Mouse (Mus musculus): ENCODE results near the gene Etv3.
A peak's percentile ranks its signal among the peaks of the same experiment; 100 is the strongest.

The Etv3 gene

GRCm38 (mm10) chr3:87556109-87556531 lies 30.9 kb downstream of the Etv3 start:
- DNase-seq (ENCODE audit: low spot score in 2 of 2): no peak

- DNase-seq (ENCODE audit: low spot score in 2 of 2): no peak
These were observed 31.6 kb downstream of the Etv3 start for GRCm38 (mm10) chr3:87556668-87557278.

GRCm38 (mm10) chr3:87560156-87560555 lies 34.9 kb downstream of the Etv3 start:
- no peak for DNase-seq (ENCODE audit: low spot score in 2 of 2)

GRCm38 (mm10) chr3:87561434-87561833 lies 36.2 kb downstream of the Etv3 start:
- no peak for DNase-seq (ENCODE audit: low spot score in 2 of 2)

GRCm38 (mm10) chr3:87562370-87562769 lies 37.2 kb downstream of the Etv3 start:
- peak; percentile 72 to 76 for DNase-seq (ENCODE audit: low spot score in 2 of 2)

GRCm38 (mm10) chr3:87563466-87563865 lies 38.3 kb downstream of the Etv3 start:
- DNase-seq (ENCODE audit: low spot score in 2 of 2): no peak

- DNase-seq (ENCODE audit: low spot score in 2 of 2): no peak
These were observed 40.4 kb downstream of the Etv3 start for GRCm38 (mm10) chr3:87565623-87566022.

- DNase-seq (ENCODE audit: low spot score in 2 of 2): peak; percentile 53 to 57
These were observed 40.9 kb downstream of the Etv3 start for GRCm38 (mm10) chr3:87566066-87566465.

- DNase-seq (ENCODE audit: low spot score in 2 of 2): no peak
These were observed 42.3 kb downstream of the Etv3 start for GRCm38 (mm10) chr3:87567497-87567896.

- DNase-seq (ENCODE audit: low spot score in 2 of 2): no peak
These were observed 43.5 kb downstream of the Etv3 start for GRCm38 (mm10) chr3:87568681-87569080.

GRCm38 (mm10) chr3:87575766-87576165 lies 50.6 kb downstream of the Etv3 start:
- DNase-seq (ENCODE audit: low spot score in 2 of 2): no peak

GRCm38 (mm10) chr3:87582259-87582658 lies 57.1 kb downstream of the Etv3 start:
- DNase-seq (ENCODE audit: low spot score in 2 of 2): no peak

Measured in spleen, postnatal 36 days (tissue).